16 mouse cellular contexts compared by ENCODE assay signal in the genomic region with DNA sequence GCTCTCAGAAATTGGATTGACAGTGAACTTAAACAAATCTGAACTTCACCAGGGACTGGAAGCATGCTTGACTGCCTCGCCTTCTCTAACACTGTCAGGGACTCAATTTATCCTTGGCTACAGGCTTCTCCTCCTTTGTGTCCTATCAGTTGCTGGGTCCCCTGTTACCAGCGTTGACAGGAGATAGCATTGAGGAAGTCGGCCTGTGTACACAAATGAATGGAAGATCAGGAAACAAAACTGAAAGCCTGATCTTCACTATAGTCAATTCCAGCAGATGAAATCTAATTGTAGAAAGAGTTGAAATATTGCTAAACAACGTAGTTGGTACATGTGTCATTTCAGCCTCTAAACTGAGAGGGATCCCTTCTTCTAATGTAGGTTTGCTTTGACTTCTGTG.
"Had no signal": no experiment of that assay in that cellular context is flagged by ENCODE, and none has a peak within 500 bp of the region (broad histone marks: within the 10 kb centered on the region; RNA-seq: fewer than 3 reads in every experiment).

No protein-coding gene starts in this region.

- H3K27ac ChIP-seq: neural tube, embryonic 12.5 days; neural tube, embryonic 13.5 days; neural tube, embryonic 15.5 days; stomach, embryonic 15.5 days; stomach, postnatal 0 days had no signal

- H3K4me1 ChIP-seq: neural tube, embryonic 12.5 days; neural tube, embryonic 13.5 days; neural tube, embryonic 15.5 days; stomach, embryonic 15.5 days had no signal

- H3K27me3 ChIP-seq: neural tube, embryonic 12.5 days; neural tube, embryonic 13.5 days; neural tube, embryonic 15.5 days; stomach, embryonic 15.5 days had no signal

- H3K4me3 ChIP-seq: neural tube, embryonic 12.5 days; neural tube, embryonic 13.5 days; neural tube, embryonic 15.5 days; stomach, embryonic 15.5 days had no signal

- H3K9me3 ChIP-seq: neural tube, embryonic 12.5 days; neural tube, embryonic 13.5 days; neural tube, embryonic 15.5 days; stomach, embryonic 15.5 days had no signal

- H3K36me3 ChIP-seq: neural tube, embryonic 12.5 days; neural tube, embryonic 13.5 days; neural tube, embryonic 15.5 days; stomach, embryonic 15.5 days had no signal

- H3K4me2 ChIP-seq: neural tube, embryonic 12.5 days; neural tube, embryonic 13.5 days; neural tube, embryonic 15.5 days; stomach, embryonic 15.5 days had no signal

- DNase-seq: retina, postnatal 1 day; right cerebral cortex, adult 18-20 months; right cerebral cortex, postnatal 14 days; right cerebral cortex, postnatal 25 days; right cerebral cortex, postnatal 4 days; thymus, adult 18-20 months; thymus, adult 2 months; thymus, postnatal 14 days; thymus, postnatal 25 days; thymus, postnatal 36 days; thymus, postnatal 4 days had no signal

- H3K9ac ChIP-seq: neural tube, embryonic 12.5 days; neural tube, embryonic 13.5 days; neural tube, embryonic 15.5 days; stomach, embryonic 15.5 days had no signal
